Mouse (Mus musculus) layer of hippocampus, adult 2 months (tissue): ENCODE data around the gene Lhfp. TPM values are rescaled to one million over a fixed set of nuclear protein-coding genes. Genes with fewer than 3 reads are reported as not detected.
"Not testable (repeated sequence)": the region's sequence is repeated elsewhere in the genome, so short reads cannot be mapped to it uniquely, and the experiment has no call there.

Experiments used
- DNase-seq, 2 experiments: peaks; one replicate each; pipeline ENCODE4 v3.0.0; 2022; ENCODE audit warnings: low spot score in 2 of 2
- H3K27ac ChIP-seq: fragments of 200-600 bp; 2 replicates; pipeline ENCODE4 v1.8.1; 2022
- H3K4me3 ChIP-seq: fragments of 200-600 bp; 2 replicates; pipeline ENCODE4 v1.8.1; 2022; ENCODE audit warnings: mild to moderate bottlenecking
- CTCF ChIP-seq: fragments of 200-600 bp; conservative IDR thresholded peaks from 2 replicates; pipeline ENCODE4 v1.8.1; 2022; ENCODE audit warnings: antibody characterized with exemption, mild to moderate bottlenecking, moderate library complexity
- total RNA-seq, 2 experiments: library from RNA; stranded (reverse); gene quantifications; 2 replicates each; pipeline ENCODE4 v1.2.3; 2021

Gene Lhfp
- total RNA-seq, 2 experiments from 2014 or later = 19.1 to 20.4 TPM

DNA sequence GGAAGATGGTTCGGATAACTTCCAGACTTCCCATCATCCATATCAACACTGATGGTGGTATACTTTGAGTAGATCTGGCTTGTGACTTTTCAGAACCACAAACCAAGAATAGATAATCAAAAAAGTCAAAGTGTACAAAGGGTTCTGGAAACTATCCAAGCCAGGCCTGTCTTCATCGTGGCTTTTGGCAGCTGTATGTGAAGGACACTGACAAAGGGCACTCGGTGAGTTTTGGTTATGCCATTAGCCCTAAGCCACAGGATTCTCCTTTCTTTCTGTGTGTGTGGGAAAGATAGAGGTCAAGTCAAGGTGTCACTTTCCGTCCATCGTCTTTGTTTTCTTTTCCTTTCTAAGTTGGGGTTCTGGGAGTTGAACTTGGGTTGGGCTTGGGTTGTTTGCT, 42.4 kb downstream of the Lhfp start:
- Histone ChIP-seq H3K27ac (no peak overlapping the region), H3K4me3 (no peak overlapping the region)
- no peak for DNase-seq
- TF ChIP-seq CTCF = no peak

- Histone ChIP-seq H3K27ac (no peak overlapping the region), H3K4me3 (no peak overlapping the region)
- no peak for TF ChIP-seq CTCF
- no peak for DNase-seq
Measured at GRCm38 (mm10) chr3:53084806-53085205, 43.5 kb downstream of the Lhfp start.

DNA sequence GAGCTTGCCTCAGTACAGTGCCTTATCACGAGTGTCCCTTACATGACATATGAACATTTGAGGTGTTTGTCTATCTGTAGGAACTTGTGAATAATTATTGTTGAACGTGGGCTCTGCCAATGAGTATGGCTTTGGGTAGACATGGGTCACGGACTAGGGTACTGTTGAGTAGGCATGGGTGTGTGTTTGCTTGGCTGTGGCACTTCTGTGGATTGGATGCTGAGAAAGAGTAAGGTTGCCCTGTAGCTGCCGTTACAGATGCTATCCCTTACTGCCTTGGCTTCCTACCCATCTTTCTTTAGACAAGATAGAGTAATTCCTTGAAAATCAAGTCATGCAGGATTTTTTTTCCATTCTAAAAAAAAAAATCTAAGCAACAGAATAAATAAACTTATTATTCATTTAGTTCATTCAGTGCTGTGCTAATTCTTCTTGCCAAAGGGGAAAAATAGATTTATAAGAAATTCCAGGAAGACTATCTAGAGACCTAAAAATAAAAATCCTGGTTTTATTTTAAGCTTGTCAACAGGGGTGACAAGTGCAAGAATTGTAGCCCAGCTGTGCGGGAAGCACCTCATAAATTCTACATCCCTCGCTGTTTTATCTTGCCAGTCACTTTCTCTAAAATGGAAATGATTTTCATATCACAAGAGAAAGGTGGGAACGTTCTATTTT, 45.3 kb downstream of the Lhfp start:
- TF ChIP-seq CTCF = no peak
- no peak overlapping the region for H3K27ac ChIP-seq
- no peak for DNase-seq
- H3K4me3 ChIP-seq = no peak overlapping the region

- Histone ChIP-seq H3K4me3 (no peak overlapping the region), H3K27ac (no peak overlapping the region)
- TF ChIP-seq CTCF = no peak
- no peak for DNase-seq
Measured at GRCm38 (mm10) chr3:53087156-53087805, 46.0 kb downstream of the Lhfp start.

GRCm38 (mm10) chr3:53089921-53090320, 48.6 kb downstream of the Lhfp start:
- Histone ChIP-seq H3K27ac (no peak overlapping the region), H3K4me3 (no peak overlapping the region)
- DNase-seq = no peak
- no peak for TF ChIP-seq CTCF

GRCm38 (mm10) chr3:53100210-53100609, 58.9 kb downstream of the Lhfp start:
- TF ChIP-seq CTCF = no peak
- no peak for DNase-seq
- no peak overlapping the region for H3K27ac ChIP-seq

GRCm38 (mm10) chr3:53100803-53101202, 59.5 kb downstream of the Lhfp start:
- no peak for TF ChIP-seq CTCF
- Histone ChIP-seq H3K4me3 (no peak overlapping the region), H3K27ac (no peak overlapping the region)
- no peak for DNase-seq

More at GRCm38 (mm10) chr3:53100210-53100609, 58.9 kb downstream of the Lhfp start:
- H3K4me3 ChIP-seq = no peak overlapping the region

GRCm38 (mm10) chr3:53101711-53102110, 60.4 kb downstream of the Lhfp start:
- no peak for DNase-seq
- TF ChIP-seq CTCF = no peak
- no peak overlapping the region for H3K4me3 ChIP-seq
- H3K27ac ChIP-seq = no peak overlapping the region

DNA sequence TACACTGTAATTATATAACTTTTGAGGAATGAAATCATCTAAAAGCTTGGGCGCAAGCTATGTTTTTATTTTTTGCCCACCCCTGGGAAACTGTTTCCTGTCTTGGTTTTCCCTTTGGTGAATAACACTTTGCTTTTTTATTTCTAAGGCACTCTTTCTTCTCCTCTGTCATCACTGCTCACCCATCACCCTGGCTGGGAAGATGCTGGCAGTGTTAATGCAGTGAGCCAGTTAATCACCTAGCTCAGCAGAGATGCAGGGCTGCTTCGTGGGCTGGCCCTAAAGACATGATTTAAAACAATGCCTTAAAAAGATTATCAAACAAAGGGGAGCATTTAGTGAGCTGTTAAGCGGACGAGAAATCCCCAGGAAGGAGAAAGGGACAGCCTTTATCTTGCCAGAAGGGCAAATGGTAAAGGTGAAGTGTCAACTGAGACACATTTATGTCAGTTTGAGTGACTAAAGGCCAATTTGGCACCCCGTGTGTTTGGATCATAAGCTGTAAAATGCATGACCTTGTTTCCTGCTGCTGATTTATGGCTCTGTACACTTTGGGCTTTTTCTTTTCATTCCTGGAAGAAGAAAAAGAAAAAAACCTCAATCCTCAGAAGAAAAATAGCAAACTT, 60.9 kb downstream of the Lhfp start:
- TF ChIP-seq CTCF = no peak
- Histone ChIP-seq H3K4me3 (no peak overlapping the region), H3K27ac (no peak overlapping the region)
- DNase-seq = no peak

- H3K4me3 ChIP-seq = no peak overlapping the region
- no peak overlapping the region for H3K27ac ChIP-seq
- TF ChIP-seq CTCF = no peak
- no peak for DNase-seq
Measured at GRCm38 (mm10) chr3:53102757-53103153, 61.4 kb downstream of the Lhfp start.

DNA sequence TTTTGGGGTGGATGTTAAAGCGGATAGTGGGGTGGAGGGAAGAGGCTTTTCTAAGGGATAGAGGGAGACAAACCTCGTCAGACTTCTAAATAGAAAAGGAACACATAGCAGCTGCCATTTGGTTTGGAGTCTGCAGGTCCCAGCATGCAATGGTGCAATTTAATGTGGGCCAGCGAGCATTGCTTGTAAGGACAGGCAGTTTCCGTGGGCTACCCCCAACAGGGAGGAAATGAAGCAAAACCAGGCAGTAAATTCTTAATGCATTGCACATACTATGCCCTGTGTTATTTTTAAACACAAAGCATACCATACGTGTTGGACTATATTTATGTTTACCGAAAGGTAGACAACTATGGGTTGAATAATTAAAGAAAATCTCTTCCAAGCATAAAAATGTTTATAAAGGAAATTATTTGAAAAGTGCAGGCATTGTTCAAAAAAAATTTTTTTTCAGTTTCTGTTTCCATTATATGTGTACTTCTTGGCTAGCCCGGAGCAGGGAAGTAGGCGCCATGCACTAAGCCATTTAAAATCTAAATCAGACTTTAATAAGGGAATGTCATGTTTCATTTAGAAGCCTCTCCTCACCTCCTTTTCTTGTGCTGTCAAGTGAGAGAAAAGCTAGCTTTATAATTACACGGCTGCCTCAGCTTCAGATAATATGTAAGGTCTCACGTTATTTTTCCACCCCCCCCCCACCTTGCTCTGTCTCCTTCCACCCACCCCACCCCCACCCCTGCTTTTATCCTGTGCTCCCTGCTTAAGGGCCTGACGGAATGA, 67.5 kb downstream of the Lhfp start:
- no peak for TF ChIP-seq CTCF
- no peak overlapping the region for H3K27ac ChIP-seq
- DNase-seq = no peak
- no peak overlapping the region for H3K4me3 ChIP-seq

DNA sequence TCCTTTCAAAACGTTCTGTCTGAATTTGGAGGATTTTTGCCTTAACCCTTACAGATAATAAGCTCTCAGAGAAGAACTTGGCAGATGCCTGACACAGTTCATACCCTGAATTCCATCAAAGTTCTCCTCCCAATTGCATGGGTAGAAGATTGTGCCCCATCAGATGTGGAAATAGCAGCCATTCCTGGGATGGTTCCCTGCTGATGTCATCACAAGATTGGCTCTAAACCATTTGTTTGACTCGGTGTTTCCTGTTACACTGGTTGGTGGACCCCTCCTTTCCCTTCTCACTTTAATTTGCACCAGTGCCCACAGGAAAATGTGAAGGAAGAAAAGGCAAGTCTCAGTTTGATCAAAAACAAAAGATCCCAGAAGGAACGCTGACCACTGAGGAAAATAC, 68.6 kb downstream of the Lhfp start:
- no peak for DNase-seq

GRCm38 (mm10) chr3:53112048-53112447, 70.7 kb downstream of the Lhfp start:
- Histone ChIP-seq H3K4me3 (no peak overlapping the region), H3K27ac (no peak overlapping the region)
- DNase-seq = no peak
- peak; percentile 53 for TF ChIP-seq CTCF

More for the DNA sequence above, 68.6 kb downstream of the Lhfp start:
- Histone ChIP-seq H3K4me3 (no peak overlapping the region), H3K27ac (no peak overlapping the region)
- TF ChIP-seq CTCF = no peak

DNA sequence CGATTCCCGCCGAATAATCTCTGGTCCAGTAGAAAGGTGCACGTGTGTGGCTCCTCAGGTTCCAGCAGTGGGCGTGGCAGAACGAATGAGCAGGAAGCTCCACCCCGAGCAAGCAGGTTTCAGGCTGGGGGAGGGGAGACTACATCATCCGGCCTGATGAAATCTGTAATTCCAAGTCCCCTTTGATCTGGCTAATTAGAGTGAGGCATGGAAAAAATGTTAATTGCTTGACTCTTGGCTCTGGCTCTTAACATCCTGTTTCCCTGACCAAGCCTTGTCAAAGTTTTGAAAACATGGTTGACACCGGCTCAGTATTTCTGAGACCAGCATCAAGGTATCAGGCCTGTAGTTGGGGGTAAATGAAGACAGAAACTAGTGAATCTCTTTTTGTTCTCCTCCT, 77.4 kb downstream of the Lhfp start:
- not testable (repeated sequence) for DNase-seq, H3K27ac ChIP-seq

More for the DNA sequence above, 77.4 kb downstream of the Lhfp start:
- H3K4me3 ChIP-seq = not testable (repeated sequence)
